Mouse (Mus musculus): Measurements from ENCODE around the gene Cux2.

- no peak for TF ChIP-seq POLR2A (IDR thresholded peaks at IDR 0.05; ENCODE audit: borderline replicate concordance, insufficient read depth, low read length)
- TF ChIP-seq CTCF (IDR thresholded peaks at IDR 0.05; ENCODE audit: borderline replicate concordance, insufficient read depth, low read depth, low read length) = no peak
Measured at GRCm38 (mm10) chr5:121827876-121828275, 222.0 kb downstream of the Cux2 start.

All from cerebellum, adult 2 months (tissue).